Mouse (Mus musculus) CD8-positive naive resting alpha-beta T cell, adult 2 months (primary cell): ENCODE measurements around the gene Cuta.
"Not testable (repeated sequence)": the region's sequence is repeated elsewhere in the genome, so short reads cannot be mapped to it uniquely, and the experiment has no call there.

Experiments
- DNase-seq, 2 experiments: peaks; one replicate each; pipeline ENCODE4 v3.0.0; 2022; ENCODE audit warnings: low read depth in 2 of 2, low spot score in 2 of 2

Cuta gene

DNA sequence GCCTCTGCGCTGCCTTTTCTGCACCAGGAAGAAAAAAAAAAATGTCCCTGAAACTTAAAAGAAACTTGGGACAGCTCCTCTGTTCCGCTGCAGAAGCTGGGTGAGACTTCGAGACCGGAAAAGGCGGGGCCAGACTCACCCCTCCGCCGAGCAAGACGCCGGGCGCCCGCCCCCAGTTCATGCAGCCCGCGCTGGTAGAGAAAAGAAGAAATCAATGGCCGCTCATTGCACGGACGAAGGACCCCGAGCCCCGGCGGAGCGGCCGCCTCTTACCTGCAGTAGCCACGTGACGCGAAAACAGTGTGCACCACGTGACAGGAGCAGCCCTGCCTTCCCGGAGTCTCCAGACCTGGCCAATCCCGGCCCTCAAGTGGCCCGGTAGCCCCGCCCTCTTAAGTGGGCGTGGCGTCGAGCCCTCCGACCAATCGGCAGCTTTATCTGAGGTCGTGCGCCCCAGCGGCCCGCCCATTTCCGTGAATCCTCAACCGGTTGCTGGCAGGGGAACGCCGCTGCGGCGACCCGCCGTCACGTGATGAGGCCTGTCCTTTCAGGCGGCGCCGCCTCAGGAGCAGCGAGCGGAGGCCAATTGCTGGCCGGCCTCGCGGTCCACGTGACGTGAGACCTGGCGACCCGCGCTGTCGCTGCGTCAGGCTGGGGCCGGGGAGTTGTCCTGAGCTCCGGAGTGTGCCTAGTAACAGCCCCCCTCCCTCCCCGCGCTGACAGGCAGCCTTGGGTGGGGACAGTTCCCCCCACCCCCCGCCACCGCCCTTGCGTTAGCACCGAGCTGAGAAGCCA lies at the start of gene Cuta:
Cuta (minus strand) TSS at position 392 of the 795 bp plus-strand sequence.
- peak; percentile 98 for DNase-seq

DNA sequence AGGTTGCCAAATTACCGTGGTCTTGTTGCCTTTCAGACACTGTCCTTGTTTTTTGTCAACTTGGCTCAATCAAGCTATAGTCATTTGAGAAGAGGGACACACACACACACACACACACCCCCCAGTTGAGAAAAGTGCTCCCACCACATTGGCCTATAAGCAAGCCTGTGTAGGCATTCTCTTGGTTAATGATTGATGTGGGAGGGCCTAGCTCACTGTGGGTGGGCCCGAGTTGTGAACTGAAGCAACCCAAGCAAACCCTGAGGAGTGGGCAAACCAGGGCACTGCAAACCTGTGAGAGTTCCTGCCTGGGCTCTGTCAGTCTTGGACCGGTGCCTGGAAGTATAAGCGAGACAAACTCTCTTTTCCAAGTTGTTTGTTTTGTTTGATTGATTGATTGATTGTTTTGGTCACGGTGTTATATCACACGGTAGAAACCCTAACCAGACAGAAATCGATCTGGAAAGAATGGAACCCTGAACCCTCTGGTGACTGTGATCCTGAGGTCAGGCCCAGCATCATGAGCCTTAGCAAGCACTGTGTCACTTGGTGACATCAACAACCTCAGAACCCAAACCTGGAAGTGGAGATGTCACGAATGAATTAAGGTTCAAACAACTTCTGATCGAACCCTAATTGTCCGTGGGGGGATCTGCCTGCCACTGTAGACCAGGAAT lies 46.3 kb upstream of the Cuta start:
- DNase-seq, result no peak

- no peak for DNase-seq
Observed at GRCm38 (mm10) chr17:26983382-26983781, 44.0 kb upstream of the Cuta start.

DNA sequence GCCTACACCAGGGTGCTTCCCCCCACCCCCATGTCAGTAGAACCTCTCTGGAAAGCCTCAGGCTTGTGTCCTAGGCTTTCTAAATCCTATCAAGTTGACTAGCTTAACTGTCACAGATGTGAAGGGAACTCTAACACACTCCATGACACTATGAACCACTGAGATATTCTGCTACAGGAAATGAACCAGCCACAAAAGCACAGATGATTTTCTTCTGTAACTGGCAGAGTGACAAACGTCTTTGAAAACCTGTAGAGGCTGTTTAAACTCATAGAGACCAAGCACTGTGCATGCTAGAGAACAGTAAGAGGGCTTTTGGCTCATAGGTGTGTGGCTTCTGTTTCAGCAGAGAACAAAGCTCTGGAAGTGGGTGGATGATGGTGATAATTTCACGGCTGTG lies 41.7 kb upstream of the Cuta start:
- peak; percentile 35 to 50 for DNase-seq

DNA sequence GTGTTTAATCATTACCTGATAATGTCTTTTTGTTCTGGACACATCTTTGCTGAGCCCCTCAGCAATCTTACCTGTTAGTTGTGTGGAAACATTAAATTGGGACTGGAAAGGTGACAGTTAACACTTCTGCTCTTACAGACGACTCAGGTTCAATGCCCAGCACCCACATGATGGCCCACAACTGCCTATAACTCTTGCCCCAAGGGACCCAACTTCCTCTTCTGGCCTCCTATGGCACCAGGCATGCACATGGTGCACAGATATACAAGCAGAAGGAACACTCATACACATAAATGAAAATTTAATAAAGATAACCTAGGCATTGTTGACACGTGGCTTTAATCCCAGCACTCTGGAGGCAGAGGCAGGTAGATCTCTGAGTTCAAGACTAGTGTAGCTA lies 40.1 kb upstream of the Cuta start:
- no peak for DNase-seq

DNA sequence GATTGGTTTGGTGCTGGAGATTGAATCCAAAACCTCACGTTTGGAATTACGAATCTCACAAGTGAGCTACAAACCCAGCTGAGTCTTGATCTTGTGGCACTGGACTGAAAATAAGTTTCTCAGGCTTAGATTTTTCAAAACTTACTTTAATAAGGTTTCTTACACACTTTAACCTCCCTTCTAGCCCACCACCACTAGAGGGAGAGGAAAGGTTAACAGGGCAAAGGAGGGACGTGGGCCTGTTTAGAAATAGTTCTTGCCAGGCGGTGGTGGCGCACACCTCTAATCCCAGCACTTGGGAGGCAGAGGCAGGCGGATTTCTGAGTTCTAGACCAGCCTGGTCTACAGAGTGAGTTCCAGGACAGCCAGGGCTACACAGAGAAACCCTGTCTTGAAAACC lies 38.0 kb upstream of the Cuta start:
- not testable (repeated sequence) for DNase-seq

GRCm38 (mm10) chr17:26975415-26975814 lies 36.0 kb upstream of the Cuta start:
- DNase-seq, result no peak

DNA sequence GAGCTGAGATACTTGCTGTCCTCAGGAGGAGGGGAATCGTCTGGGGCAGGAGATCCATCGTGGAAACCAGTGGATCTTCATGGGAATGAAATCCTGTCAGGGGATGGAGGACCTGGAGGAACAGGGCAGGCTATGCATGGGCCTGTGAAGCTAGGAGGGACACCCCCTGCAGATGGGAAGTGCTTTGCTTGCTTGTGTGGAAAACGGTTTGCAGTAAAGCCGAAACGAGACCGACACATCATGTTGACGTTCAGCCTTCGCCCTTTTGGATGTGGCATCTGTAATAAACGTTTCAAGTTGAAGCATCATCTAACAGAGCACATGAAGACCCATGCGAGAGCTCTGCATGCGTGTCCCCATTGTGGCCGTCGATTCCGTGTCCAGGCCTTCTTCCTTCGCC lies 35.2 kb upstream of the Cuta start:
- DNase-seq, result no peak

DNA sequence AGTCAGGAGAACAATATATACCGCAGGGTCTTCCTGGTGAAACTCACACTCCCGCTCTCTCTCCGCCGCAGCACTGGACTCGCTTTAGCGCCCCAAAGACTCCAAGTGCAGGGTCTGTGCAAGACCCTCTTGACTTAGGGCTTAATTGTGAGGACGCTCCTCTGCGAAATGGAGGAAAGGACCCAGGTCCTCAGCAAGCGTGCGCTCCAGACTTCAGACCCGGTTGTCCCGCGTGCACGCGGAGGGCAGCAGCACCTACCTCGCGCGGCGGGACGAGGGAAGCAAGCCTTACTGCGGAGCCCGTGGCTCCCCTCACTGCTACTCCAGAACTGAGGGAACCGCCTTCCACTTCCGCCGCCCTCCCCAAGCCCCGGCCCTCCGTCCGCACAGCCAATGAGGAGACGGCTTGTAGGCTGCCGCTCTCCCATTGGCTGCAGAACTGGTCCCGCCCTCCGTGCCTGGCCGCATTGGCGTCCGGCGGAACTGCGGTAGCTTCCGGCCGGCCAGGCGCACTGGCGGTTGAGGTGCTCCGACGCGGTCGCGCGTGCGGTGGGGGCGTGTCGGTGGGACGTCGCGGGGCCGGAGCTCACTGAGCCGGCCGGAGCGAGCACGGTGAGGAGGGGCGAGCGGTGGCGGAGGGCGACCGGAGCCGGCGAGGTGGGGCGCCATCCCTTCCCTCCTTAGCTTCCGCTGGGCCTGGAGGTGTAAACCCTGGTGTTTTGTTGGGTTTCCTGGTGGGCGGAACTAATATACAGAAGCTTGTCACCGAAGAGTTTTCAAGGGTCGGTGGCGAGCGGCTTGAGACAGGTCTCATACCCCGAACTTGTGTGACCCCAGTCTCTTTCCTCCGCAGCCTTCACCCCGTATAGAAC lies 33.6 kb upstream of the Cuta start, which contains the start of gene Zbtb9:
Zbtb9 (plus strand) TSS at position 465 of the 872 bp plus-strand sequence.
- peak; percentile 94 for DNase-seq

- no peak for DNase-seq
Observed at GRCm38 (mm10) chr17:26972107-26972506, 32.7 kb upstream of the Cuta start.

- no peak for DNase-seq
Observed at GRCm38 (mm10) chr17:26971247-26971905, 32.0 kb upstream of the Cuta start.

DNA sequence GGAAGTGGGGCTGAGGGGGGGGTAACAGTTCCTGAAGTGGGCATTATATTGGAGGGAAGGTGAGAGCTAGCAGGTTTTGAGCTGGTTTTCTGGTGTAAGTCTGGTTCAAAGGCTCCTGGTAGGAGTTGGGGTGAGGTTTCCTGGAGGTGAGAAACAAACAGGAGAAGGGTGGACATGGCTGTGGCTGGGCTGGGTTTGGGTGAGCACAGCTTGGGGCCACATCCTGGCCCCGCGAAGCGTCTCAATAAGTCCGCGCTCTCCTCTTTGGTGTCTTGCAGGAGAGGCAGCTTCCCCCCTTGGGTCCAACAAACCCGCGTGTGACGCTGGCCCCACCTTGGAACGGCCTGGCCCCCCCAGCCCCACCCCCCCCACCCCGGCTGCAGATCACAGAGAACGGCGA lies 30.9 kb upstream of the Cuta start:
- DNase-seq, result no peak

DNA sequence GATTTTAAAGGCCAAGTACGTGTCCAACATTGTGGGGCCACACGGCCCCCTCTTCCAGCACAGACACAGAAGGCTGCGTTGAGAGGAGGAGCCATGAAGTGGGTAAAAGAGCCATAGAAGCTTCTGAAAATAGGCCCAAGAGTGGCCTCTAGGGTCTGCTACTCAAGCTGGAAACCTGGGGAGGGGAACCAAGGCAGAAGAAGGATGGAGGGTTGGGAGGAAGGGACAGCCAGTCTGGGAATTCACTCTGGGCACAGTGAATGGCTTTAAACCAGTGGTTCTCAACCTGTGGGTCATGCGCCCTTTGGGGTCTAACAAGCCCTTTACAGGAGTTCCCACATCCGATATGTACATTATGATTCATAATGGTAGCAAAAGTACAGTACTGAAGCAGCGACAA lies 29.9 kb upstream of the Cuta start:
- no peak for DNase-seq

- DNase-seq, result no peak
Observed at GRCm38 (mm10) chr17:26968200-26968611, 28.8 kb upstream of the Cuta start.

DNA sequence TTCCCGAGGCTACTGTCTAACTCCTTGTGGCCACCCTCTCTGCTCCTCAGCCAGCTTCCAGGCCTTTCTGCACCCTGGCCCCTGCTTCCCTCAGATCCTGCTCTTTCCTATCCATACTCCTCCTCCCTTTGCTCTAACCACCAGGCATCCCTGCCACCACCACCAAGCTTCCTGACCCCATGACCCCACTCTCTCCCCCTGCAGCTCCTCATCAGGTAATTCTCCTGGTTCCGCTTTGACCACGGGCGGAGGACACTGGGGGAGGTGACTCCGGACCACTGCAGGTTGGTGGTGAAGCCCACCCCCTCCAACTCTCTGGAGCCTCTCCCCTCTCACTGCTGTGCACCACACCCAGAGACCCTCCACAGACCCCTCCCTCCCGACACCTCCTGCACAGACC lies 28.1 kb upstream of the Cuta start:
- no peak for DNase-seq

DNA sequence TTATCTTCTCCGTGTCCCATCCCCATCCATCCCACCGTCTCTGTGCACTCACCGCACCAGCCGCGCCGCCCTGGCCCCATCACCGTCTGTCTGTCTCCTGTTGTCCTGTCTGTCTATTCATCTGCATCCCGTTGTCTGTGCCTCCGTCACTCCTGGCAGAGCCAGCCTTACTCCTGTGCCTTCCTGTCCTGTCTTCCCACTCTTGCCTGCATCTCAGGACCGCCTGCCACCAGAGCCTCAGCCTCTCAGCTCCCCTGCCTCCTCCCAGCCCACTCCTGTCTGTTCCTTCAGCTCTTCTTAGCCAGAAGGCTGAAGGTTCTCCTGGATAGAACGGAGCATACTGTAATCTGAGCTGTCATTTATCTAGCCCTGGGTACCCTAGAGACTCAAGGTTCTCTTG lies 27.6 kb upstream of the Cuta start:
- no peak for DNase-seq

DNA sequence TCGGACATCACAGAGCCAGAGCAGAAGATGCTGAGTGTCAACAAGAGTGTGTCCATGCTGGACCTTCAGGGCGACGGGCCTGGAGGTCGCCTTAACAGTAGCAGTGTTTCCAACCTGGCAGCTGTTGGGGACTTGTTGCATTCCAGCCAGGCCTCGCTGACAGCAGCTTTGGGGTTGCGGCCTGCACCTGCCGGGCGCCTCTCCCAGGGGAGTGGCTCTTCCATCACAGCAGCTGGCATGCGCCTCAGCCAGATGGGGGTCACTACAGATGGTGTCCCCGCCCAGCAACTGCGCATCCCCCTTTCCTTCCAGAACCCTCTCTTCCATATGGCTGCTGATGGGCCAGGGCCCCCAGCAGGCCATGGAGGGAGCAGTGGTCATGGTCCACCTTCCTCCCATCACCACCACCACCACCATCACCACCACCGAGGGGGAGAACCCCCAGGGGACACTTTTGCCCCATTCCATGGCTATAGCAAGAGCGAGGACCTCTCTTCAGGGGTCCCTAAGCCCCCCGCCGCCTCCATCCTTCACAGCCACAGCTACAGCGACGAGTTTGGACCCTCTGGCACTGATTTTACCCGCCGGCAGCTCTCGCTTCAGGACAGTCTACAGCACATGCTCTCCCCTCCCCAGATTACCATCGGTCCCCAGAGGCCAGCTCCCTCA lies 22.3 kb upstream of the Cuta start:
- no peak for DNase-seq

DNA sequence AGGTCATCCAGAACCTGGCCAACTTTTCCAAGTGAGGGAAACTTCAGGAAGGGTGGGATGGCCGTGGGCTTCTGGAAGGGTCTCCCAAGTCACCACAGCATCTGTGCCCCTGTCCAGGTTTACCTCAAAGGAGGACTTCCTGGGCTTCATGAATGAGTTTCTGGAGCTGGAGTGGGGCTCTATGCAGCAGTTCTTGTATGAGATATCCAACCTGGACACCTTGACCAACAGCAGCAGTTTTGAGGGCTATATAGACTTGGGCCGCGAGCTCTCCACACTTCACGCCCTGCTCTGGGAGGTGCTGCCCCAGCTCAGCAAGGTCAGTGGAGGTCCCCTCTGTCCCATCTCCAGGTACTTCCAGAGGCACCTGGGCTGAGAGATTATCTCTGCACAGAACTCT lies 20.4 kb upstream of the Cuta start:
- no peak for DNase-seq

GRCm38 (mm10) chr17:26958880-26959279 lies 19.5 kb upstream of the Cuta start:
- DNase-seq, result no peak

GRCm38 (mm10) chr17:26957872-26958271 lies 18.5 kb upstream of the Cuta start:
- no peak for DNase-seq

DNA sequence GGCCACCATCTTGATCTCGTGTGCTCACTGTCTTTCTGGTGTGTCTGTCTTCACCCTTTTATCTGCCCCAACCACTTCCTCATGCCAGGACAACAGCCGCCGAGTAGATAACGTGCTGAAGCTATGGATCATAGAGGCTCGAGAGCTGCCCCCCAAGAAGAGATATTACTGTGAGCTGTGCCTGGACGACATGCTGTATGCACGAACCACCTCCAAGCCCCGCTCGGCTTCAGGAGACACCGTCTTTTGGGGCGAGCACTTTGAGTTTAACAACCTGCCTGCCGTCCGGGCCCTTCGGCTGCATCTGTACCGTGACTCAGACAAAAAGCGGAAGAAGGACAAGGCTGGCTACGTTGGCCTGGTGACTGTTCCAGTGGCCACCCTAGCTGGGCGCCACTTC lies 17.5 kb upstream of the Cuta start:
- no peak for DNase-seq
